In genomic region chr2:130784939-130785338, GRCm38 (mm10) we compare ENCODE assay signal across 16 mouse cellular contexts.
"Had no signal": no experiment of that assay in that cellular context is flagged by ENCODE, and none has a peak within 500 bp of the region (broad histone marks: within the 10 kb centered on the region; RNA-seq: fewer than 3 reads in every experiment).

No protein-coding gene starts in this region.

- H3K9ac ChIP-seq: limb, embryonic 13.5 days; liver, embryonic 13.5 days; midbrain, embryonic 15.5 days; stomach, embryonic 15.5 days had no signal

- DNase-seq: kidney, adult 11 months; kidney, adult 9 months; kidney, postnatal 36 days; left cerebral cortex, postnatal 4 days; liver, embryonic 13.5 days; lung, adult 2 months; lung, postnatal 14 days; right cerebral cortex, postnatal 14 days; thymus, adult 2 months; thymus, postnatal 25 days had no signal

- H3K4me2 ChIP-seq: limb, embryonic 13.5 days; liver, embryonic 13.5 days; midbrain, embryonic 11.5 days; midbrain, embryonic 15.5 days; stomach, embryonic 15.5 days had no signal

- H3K9me3 ChIP-seq: limb, embryonic 13.5 days; liver, embryonic 13.5 days; midbrain, embryonic 15.5 days; stomach, embryonic 15.5 days had no signal

- H3K4me1 ChIP-seq: limb, embryonic 13.5 days; liver, embryonic 13.5 days; midbrain, embryonic 15.5 days; stomach, embryonic 15.5 days had no signal

- ATAC-seq: midbrain, embryonic 15.5 days had no signal

- H3K27me3 ChIP-seq: limb, embryonic 13.5 days; liver, embryonic 13.5 days; megakaryocyte, embryonic 14.5 days; midbrain, embryonic 15.5 days; stomach, embryonic 15.5 days had no signal

- H3K27ac ChIP-seq: kidney, postnatal 0 days; limb, embryonic 13.5 days; liver, embryonic 13.5 days; midbrain, embryonic 15.5 days; stomach, embryonic 15.5 days had no signal

- H3K4me3 ChIP-seq: limb, embryonic 13.5 days; liver, embryonic 13.5 days; megakaryocyte, embryonic 14.5 days; midbrain, embryonic 15.5 days; stomach, embryonic 15.5 days had no signal
